Mouse (Mus musculus): ENCODE measurements at regions not wholly inside any gene's neighbourhood (a gene's known extent, or its start where the extent isn't known, plus 50 kb on each side); places are given as distances from the start of the nearest gene placed in this dataset.
A peak's percentile ranks its signal among the peaks of the same experiment; 100 is the strongest.

DNA sequence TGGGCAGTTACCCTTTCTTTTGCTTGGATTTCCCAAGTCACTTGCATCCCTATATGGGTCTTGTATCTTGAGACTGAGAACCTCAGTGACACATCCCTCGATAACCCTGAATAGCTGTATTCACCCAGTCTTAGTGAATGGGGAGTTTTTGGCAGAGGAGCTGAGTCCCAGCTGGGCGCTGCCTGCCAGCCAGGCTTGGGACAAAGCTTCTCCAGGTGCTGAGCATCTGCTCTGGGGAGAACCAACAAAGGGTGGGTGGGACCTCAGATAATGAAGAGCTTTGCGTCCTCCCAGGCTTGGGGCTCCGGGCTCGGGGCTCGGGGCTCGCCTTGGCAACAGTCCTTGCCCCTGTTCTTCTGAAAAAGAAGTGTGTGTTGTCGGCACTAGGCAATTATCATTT, 100.4 kb upstream of the Stmnd1 start:
- no peak for ATAC-seq (replicated peaks; ENCODE audit: insufficient number of reproducible peaks, insufficient read depth, low FRiP score, low read depth)
- Histone ChIP-seq H3K27me3 (no peaks in the 10 kb centered on the region), H3K27ac (no peak overlapping the region), H3K4me2 (no peak overlapping the region), H3K36me3 (no peaks in the 10 kb centered on the region), H3K4me3 (no peak overlapping the region), H3K9me3 (replicated peaks) (no peaks in the 10 kb centered on the region), H3K4me1 (replicated peaks) (no peaks in the 10 kb centered on the region), H3K9ac (no peak overlapping the region)
- WGBS, result 62% methylated on average over 8 of the region's 8 CpGs

DNA sequence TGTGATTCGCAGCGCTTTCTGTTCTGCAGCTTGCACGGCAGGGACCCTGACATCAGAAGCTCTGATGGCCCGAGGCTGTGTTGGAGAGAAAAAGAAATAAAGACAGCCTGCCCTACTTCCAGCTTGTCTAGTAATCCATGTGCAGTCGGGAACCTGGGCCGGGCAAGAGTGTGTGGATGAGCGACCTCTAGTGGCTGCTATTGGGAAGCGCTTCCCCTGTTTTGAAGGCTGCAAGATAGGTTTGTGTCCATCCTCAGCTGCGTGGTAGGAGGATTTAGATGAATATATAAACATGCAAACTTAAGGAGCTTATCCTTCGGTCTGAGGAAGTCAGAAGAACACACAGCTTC, 111.5 kb upstream of the Stmnd1 start:
- no peak for ATAC-seq (replicated peaks; ENCODE audit: insufficient number of reproducible peaks, insufficient read depth, low FRiP score, low read depth)
- Histone ChIP-seq H3K4me3 (peak overlapping the region; percentile 23; the same call in 1 of the 2 replicates), H3K9me3 (replicated peaks) (no peaks in the 10 kb centered on the region), H3K4me1 (replicated peaks) (peaks cover 5% of the 10 kb centered on the region; the same call in 1 of the 2 replicates), H3K27ac (no peak overlapping the region), H3K4me2 (peak overlapping the region; percentile 56), H3K9ac (no peak overlapping the region), H3K27me3 (no peaks in the 10 kb centered on the region), H3K36me3 (no peaks in the 10 kb centered on the region)
- 7% methylated on average over 10 of the region's 10 CpGs for WGBS

DNA sequence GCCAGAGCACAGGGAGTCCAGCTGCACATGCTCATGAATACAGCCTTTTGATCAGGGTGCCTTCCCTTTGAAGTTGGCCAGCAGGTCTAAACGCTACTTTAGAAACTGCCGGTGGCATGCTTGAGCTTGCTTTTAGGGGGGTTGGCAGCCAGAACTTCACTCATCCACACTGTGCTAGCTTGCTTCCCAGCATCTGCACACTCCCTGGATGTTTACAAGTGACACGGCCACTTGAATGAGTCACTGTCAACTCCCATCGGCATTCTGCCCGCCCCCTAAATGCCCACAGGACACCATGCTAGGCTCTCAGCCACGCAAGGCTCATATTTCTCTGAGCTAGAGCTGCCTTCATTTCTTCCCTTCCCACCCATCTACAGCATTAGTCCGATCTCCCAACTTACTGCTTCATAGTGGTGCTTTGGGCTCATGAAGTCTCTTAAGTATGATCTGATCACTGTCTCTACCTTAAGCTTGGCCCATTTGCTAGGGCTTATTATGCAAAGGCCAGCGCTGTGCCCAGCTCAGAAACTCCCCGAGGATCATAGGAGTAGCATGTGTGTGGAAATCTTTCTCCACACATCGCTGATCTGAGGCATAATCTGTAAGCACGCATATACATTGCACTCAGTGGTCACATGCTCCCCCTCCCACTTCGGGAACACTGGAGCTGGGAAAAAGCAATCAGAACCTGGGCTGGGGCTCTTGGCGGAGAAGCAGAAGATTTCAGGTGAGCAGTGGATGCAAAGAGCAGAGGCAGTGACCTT, 112.1 kb upstream of the Stmnd1 start:
- Histone ChIP-seq H3K4me3 (peak overlapping the region; percentile 23; the same call in 1 of the 2 replicates), H3K4me2 (peak overlapping the region; percentile 56), H3K36me3 (no peaks in the 10 kb centered on the region), H3K9ac (no peak overlapping the region), H3K27me3 (no peaks in the 10 kb centered on the region), H3K4me1 (replicated peaks) (peaks cover 5% of the 10 kb centered on the region; the same call in 1 of the 2 replicates), H3K9me3 (replicated peaks) (no peaks in the 10 kb centered on the region), H3K27ac (no peak overlapping the region)
- ATAC-seq (replicated peaks; ENCODE audit: insufficient number of reproducible peaks, insufficient read depth, low FRiP score, low read depth), result no peak
- 44% methylated on average over 13 of the region's 13 CpGs for WGBS

DNA sequence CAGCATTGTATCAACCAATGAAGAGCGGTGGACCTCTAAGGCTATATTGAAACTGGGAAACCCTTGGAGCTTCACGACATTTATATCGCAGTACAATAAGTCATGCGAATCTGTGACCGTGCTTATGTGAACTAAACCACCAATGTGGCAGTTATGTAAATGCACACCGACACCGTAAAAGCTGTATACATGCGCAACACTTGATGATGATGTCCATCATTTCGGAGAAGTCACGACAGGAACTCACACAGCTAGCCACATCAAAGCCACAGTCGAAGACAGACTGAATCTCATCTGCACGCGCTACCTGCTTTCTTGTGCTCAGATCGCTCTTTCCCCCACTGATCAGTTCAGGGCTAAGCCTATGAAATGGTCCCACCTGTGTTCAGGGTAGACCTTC, 114.2 kb upstream of the Stmnd1 start:
- Histone ChIP-seq H3K9ac (no peak overlapping the region), H3K36me3 (no peaks in the 10 kb centered on the region), H3K4me1 (replicated peaks) (peaks cover 5% of the 10 kb centered on the region; the same call in 1 of the 2 replicates), H3K27ac (no peak overlapping the region), H3K27me3 (no peaks in the 10 kb centered on the region), H3K9me3 (replicated peaks) (no peaks in the 10 kb centered on the region), H3K4me2 (no peak overlapping the region), H3K4me3 (no peak overlapping the region)
- no peak for ATAC-seq (replicated peaks; ENCODE audit: insufficient number of reproducible peaks, insufficient read depth, low FRiP score, low read depth)
- 91% methylated on average over 14 of the region's 14 CpGs for WGBS

DNA sequence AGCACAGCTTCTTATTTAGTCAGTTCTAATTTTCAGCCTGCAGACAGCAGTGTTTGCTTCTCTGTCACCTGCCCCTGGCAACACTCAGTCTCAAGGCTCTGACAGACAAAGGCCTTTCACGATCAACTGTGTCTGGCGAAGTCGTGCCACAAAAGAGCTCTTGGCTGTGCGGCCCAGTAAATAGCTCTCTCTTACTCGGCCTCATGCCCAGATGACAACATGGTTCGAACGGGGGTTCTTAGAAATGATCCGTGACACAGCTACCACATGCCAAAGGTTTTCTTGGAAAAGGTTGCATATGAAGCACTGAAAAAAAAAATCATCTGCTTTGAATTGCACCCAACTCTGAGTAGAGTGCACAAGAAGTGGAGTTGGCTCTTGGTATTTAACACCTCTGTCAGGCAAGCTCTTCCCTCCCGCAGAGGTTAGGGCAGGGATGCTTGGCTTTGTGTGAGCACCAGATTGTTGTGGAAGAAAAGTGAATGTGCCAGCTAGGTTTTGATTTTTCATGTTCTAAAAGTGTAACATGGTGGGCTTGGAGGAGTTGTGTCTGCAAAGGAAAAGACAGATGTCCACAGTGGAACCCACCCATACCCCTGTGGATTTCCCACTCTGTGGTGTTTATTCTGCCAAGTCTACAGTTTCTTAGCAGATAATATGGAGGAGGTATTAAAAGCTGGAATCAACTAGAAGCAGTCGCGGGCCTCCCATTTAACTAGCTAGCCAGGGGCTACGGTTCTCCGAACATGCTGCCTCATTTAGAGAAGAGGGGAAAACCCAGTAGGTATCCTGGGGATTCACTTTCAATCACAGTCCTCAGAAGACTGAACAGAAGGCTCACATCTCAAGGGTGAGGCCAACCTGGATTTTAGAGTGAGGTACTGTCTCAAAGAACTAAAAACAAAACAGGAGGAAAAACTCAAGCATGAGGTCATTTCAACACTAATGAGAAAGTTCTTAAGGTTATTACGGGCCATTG, 120.0 kb upstream of the Stmnd1 start:
- no peaks in the 10 kb centered on the region for H3K9me3 ChIP-seq (replicated peaks)
- no peak overlapping the region for H3K9ac ChIP-seq
- no peaks in the 10 kb centered on the region for H3K36me3 ChIP-seq
- H3K4me3 ChIP-seq, result no peak overlapping the region
- 80% methylated on average over 14 of the region's 14 CpGs for WGBS
- no peak overlapping the region for H3K27ac ChIP-seq
- no peaks in the 10 kb centered on the region for H3K27me3 ChIP-seq
- ATAC-seq (replicated peaks; ENCODE audit: insufficient number of reproducible peaks, insufficient read depth, low FRiP score, low read depth), result no peak
- H3K4me2 ChIP-seq, result no peak overlapping the region
- H3K4me1 ChIP-seq (replicated peaks), result no peaks in the 10 kb centered on the region

DNA sequence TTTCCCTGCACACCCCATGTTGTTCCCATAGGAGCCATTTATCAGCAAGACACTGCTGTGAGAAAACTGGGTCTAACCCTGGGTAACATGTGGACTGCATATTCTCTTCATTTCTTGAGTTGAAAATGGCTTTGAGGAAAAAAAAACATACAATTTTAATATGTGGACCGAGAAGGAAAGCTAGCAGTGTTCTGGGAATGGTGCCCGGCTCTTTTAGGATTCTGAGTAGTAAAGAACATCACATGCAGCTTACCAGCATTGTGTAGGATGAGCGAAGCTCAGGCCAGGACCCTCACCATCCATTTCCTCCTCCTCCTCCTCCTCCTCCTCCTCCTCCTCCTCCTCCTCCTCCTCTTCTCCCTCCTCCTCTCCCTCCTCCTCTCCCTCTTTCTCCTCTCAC, 133.5 kb upstream of the Stmnd1 start:
- Histone ChIP-seq H3K27ac (no peak overlapping the region), H3K4me1 (replicated peaks) (no peaks in the 10 kb centered on the region), H3K27me3 (no peaks in the 10 kb centered on the region; the same call in 1 of the 2 replicates), H3K36me3 (no peaks in the 10 kb centered on the region), H3K9ac (no peak overlapping the region), H3K4me3 (no peak overlapping the region), H3K4me2 (no peak overlapping the region), H3K9me3 (replicated peaks) (no peaks in the 10 kb centered on the region)
- ATAC-seq (replicated peaks; ENCODE audit: insufficient number of reproducible peaks, insufficient read depth, low FRiP score, low read depth), result no peak
- whole genome bisulfite sequencing, result 81% methylated on average over 3 of the region's 3 CpGs

DNA sequence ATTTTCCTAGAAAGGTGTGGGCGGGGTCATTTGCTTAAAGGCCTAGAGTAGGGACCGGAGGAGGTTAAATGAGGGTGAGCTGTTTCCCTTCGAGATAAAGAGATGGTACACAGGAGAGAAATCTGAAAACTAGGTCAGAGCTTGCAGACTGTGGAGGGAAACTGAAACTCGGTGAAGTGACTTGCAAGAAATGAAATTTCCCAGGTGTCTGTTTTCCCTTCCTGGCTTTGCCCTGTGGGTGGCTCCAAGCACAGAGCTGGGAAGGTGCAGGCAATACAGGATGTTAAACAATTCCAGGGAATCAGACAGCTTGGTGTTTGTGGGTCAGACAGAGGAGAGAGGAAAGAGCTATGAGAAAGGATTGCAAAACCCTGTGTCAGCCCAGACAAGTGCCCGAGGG, 134.3 kb upstream of the Stmnd1 start:
- ATAC-seq (replicated peaks; ENCODE audit: insufficient number of reproducible peaks, insufficient read depth, low FRiP score, low read depth), result no peak
- Histone ChIP-seq H3K27me3 (no peaks in the 10 kb centered on the region; the same call in 1 of the 2 replicates), H3K4me3 (no peak overlapping the region), H3K27ac (no peak overlapping the region), H3K36me3 (no peaks in the 10 kb centered on the region), H3K9ac (no peak overlapping the region), H3K4me1 (replicated peaks) (no peaks in the 10 kb centered on the region), H3K4me2 (no peak overlapping the region), H3K9me3 (replicated peaks) (no peaks in the 10 kb centered on the region)
- 62% methylated on average over 5 of the region's 5 CpGs for WGBS

DNA sequence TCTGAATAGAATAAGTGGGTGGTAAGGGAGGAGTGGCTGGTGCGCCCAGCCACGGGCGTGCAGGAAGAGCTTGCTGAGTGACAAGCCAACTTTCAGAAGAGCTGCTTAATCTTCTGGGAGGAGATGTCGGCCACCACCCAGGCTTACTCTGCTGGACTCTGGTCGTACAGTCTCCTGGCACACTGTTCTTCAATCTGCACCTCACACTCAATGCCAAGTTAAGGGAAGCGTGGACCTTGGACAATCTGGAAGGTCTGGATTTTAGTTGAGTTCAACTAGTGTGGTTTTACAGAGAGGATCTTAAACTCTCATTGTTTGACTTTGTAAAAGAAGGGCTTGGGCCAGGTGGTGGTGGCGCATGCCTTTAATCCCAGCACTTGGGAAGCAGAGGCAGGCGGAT, 138.1 kb upstream of the Stmnd1 start:
- Histone ChIP-seq H3K27ac (no peak overlapping the region), H3K9me3 (replicated peaks) (no peaks in the 10 kb centered on the region), H3K4me2 (no peak overlapping the region), H3K4me1 (replicated peaks) (no peaks in the 10 kb centered on the region), H3K9ac (no peak overlapping the region), H3K27me3 (no peaks in the 10 kb centered on the region), H3K36me3 (no peaks in the 10 kb centered on the region), H3K4me3 (no peak overlapping the region)
- ATAC-seq (replicated peaks; ENCODE audit: insufficient number of reproducible peaks, insufficient read depth, low FRiP score, low read depth), result no peak
- 79% methylated on average over 8 of the region's 8 CpGs for WGBS

DNA sequence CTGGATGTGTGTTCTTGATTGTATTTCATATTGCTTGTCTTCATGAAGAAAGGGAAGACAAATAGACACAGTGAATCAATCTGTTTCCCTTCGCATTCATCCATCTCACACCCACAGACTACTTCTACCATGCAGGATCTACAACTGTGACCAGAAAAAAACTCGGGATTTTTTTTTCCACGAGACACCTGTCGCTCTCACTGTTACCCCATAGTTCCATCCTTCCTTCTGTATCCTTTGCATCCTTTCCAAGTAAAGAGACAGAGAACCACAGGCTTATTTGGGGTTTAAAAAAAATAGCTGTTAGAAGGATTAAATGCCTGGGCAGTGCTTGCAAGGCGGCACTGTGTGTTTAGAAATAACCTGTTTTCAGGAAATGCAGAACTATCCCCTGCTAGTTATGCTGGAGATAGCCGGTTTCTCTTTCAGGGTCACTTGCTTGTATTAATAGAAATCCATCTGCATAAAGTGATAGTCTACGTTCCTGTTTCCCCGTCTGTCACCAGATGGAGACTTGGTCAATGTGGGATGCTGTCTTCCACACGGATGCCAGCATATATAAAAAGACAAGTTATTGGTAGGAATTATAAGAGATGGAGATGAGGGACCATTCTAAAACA, 144.2 kb upstream of the Stmnd1 start:
- no peak for ATAC-seq (replicated peaks; ENCODE audit: insufficient number of reproducible peaks, insufficient read depth, low FRiP score, low read depth)
- H3K36me3 ChIP-seq, result no peaks in the 10 kb centered on the region

DNA sequence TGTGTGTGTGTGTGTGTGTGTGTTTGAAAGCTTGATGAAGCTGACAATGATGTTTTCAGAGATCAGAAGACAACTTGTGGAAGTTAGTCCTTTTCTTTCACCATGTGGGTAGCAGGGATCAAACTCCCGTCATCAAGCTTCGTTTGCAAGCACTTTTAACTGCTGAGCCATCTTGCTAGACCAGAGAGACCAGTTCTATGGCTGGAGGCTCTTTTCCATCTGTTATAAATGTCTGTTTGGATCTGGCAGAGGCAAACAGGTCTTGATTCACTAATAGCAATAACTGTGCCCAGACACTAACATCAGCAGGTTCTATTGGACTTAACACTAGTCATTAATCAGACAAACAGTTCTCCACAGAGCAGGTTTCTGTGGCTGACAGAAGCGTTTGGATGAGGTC, 150.1 kb upstream of the Stmnd1 start:
- no peak overlapping the region for H3K4me3 ChIP-seq
- H3K27ac ChIP-seq, result no peak overlapping the region
- WGBS, result 55% methylated on average over 3 of the region's 3 CpGs
- no peak overlapping the region for H3K9ac ChIP-seq
- no peaks in the 10 kb centered on the region for H3K9me3 ChIP-seq (replicated peaks)
- ATAC-seq (replicated peaks; ENCODE audit: insufficient number of reproducible peaks, insufficient read depth, low FRiP score, low read depth), result no peak
- no peak overlapping the region for H3K4me2 ChIP-seq
- no peaks in the 10 kb centered on the region for H3K36me3 ChIP-seq
- H3K27me3 ChIP-seq, result 0 out of 2 replicates have a peak, but pooled peaks cover 4% of the 10 kb centered on the region
- H3K4me1 ChIP-seq (replicated peaks), result no peaks in the 10 kb centered on the region

More for the DNA sequence above, 144.2 kb upstream of the Stmnd1 start:
- Histone ChIP-seq H3K4me3 (no peak overlapping the region), H3K27ac (no peak overlapping the region), H3K9me3 (replicated peaks) (no peaks in the 10 kb centered on the region), H3K9ac (no peak overlapping the region), H3K4me1 (replicated peaks) (no peaks in the 10 kb centered on the region), H3K4me2 (no peak overlapping the region), H3K27me3 (no peaks in the 10 kb centered on the region)
- 83% methylated on average over 9 of the region's 9 CpGs for WGBS

DNA sequence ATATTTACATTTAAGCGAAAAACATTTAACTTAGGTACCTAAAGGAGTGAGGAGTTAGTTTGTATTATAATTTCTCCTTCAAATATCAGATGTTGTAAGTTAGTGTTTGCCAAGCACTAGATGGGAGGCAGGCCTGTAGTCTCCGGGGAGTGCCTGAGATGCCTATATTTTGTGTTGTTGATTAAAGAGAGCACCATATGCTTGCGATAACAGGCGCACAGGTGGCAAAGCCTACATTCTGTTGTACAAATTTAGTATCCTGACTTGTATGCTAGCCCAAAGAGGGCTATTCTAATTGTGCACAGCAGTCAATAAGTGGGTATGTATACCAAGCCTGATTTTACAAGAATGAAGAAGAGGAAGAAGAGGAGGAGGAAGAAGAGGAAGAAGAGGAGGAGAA, 151.8 kb upstream of the Atxn1 start:
- no peak for ATAC-seq (replicated peaks; ENCODE audit: insufficient number of reproducible peaks, insufficient read depth, low FRiP score, low read depth)

More for the DNA sequence above, 151.8 kb upstream of the Atxn1 start:
- no peak overlapping the region for H3K9ac ChIP-seq
- H3K27me3 ChIP-seq, result 0 out of 2 replicates have a peak, but pooled peaks cover 4% of the 10 kb centered on the region
- no peaks in the 10 kb centered on the region for H3K9me3 ChIP-seq (replicated peaks)
- H3K4me1 ChIP-seq (replicated peaks), result no peaks in the 10 kb centered on the region
- WGBS, result 82% methylated on average over 4 of the region's 4 CpGs
- no peak overlapping the region for H3K27ac ChIP-seq
- no peak overlapping the region for H3K4me3 ChIP-seq
- no peak overlapping the region for H3K4me2 ChIP-seq
- H3K36me3 ChIP-seq, result no peaks in the 10 kb centered on the region
